Mouse (Mus musculus): ENCODE data around the gene Cdyl.

Gene Cdyl

DNA sequence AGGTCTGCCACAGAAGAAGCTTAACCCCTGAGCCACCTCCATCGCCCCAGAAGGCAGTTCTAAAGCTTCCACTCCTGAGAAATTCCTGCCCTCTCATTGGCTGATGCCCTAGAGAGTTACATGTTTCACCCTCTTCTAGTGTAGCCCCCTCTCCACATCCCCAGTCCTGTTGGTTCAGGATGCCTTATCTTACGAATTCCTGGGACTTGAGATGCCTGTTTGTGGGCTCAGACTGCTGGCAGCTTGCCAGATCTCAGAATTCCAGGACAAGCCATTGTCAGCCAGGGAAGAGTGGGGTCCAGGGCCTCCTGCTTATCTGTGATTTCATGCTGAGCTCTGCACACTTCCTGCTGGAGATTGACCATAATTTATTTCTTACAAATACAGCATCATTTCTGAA, 106.2 kb downstream of the Cdyl start:
- DNase-seq: no peak

DNA sequence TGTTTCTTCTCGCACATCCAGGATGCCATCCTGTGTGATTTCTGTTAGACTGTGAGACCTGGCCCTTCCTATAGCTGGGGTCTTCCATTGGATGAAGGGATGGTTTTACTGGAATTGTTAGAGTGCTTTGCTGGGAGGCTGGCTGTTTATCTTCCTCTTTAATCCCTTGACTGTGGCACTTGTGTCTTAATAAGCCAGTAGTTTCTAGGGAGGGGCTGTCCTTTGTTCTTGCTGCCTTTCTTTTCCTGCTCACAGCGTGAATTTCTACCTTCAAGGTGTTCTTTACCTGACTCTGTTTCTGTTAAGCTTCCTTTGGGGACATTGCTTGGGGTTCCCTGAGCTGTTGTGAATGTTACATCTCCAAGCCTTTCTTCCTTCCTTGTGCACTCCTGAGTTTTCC, 110.0 kb downstream of the Cdyl start:
- DNase-seq: no peak

DNA sequence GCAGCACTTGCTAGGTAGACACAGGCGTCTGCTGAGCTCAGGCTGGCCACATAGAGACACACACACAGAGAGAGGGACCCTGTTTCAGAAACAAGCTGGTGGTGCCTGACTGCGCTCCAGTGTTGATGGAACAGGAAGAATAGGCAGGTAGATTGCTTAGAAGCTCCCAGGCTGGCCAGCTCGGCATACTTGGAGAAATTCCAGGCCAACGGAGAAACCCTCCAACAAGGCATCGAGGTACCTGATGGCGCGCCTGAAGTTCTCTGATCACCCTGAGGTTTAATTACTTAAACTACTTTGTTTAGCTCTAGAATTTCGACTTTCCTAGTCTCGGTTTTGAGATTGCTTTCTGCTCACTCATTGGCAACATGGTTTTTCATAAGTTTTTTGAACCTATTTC, 110.8 kb downstream of the Cdyl start:
- peak; percentile 74 for DNase-seq

DNA sequence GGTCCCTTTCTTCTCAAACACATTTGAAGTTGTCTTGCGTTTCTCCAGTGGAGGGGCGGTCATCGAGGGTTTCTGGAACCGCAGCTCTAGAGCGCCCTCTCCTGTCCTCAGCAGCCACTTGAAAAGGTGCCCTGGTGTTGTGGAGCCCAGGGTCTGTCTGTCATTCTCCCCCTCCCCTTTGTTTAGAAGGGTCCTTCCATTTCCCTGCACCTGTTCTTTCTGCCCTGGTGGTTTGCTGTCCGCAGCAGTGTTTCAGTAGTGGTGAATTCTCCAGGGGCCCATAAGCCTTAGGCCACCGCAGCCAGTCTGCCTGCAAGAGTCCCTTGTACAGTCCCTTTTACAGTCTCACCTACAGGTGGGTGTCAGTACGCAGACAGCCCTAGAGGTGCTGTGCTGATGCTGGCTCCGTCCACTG, 112.3 kb downstream of the Cdyl start:
- DNase-seq: no peak

DNA sequence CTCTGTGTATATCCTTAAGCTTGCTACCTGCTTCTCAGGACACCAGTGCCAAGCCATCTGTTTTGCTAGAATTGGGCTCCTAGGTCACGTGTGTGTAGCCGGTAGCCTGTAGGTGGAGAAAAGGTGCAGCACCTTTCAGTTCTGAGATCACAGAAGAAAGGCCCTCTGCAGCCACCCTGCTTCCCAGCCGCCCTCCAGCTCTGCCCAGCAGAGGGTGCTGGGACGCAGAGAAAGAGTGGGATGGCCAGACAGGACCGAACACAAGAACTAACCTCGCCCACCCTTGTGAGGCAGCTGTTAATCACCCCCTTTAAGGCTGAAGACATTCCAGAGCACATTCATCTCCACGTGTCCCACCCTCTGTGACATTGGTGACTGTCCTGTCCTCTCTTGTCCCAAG, 114.1 kb downstream of the Cdyl start:
- DNase-seq: no peak

DNA sequence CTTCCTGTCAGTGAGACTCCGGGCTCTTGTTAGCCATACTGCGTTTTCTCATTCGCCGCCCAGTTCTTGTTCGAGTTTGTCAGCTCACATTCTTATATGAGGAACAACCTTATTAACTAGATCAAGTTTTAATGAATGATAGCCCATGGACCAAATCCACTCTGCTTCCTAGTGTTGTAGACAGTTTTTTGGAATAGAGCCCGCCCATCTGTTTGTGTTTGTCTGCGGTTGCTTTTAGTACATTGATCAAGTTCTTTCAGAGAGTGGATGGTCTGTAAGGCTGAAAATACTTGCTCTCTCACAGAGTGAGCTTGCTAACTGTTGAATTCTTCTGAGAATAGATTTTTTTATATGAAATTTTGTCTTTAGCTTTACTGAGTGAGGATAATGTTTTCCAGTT, 116.5 kb downstream of the Cdyl start:
- DNase-seq: no peak

DNA sequence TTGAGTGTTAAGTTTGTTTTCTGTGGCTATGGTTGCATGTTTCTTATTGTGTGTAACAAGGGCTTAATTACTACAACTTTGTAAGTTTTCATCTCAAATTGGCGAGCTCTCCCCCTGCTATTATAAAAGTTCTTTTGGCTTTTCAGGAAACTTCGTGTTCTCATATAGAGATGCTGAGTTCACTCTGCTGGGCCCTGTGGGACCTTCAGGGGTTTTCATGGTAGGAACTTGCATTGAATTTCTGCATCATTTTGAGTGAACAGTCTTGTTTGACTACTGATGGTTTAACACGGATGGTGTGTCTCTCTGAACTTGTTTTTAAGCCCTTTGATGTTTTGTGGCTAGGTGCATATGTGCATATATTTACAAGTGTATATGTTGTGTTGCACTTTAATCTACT, 121.1 kb downstream of the Cdyl start:
- no peak for DNase-seq

DNA sequence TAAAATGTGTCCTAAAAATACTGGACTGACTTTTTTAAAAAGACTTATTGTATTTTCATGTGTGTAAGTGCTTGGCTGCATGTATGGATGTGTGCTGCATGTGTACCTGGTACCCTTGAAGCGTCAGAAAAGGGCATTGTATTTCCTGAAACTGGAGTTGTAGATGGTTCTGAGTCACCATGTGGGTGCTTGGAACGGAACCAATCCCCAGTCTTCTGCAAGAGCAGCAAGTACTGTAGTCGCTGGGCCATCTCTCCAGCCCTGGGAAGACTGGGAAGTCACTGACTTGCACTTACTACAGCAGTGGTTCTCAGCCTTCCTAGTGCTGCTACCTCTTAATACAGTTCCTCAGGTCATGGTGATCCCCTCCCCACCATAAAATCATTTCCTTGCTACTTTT, 122.1 kb downstream of the Cdyl start:
- no peak for DNase-seq

DNA sequence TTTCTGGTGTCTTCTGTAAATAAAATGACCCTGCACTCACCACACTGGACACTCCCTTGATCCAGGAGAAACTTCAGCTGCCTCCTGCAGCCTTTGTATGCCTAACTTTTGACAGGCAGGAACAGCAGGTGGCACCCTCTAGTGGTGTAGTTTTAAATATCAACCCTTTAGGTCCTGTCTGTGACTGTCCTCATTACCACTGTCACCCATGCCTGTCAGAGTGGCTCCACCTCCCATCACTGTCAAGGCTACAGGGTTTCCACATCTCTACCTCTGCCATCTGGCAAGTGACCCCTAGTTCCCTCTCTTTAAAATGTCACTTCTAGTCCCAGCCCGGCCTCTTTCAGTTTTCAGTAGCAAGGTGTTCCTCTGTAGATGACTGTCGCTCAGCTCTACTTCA, 123.3 kb downstream of the Cdyl start:
- DNase-seq: peak; percentile 92

DNA sequence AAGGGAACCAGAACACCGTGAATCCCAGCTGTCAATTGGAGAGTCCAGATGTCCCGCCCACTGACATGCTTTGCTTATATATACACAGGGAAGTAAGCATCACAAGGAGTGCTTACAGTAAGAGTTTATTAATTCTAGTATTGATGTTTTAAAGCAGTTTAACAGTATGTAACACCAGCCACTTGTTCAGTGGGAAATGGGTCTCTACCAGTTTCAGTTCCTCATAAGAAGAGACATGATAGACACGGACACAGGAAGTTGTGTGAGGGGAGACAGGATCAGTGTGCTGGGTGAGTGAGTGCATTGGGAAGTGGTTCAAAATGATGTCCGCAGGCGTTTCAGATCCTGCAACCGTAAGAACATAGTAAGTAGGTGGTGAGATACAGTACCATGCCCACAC, 123.9 kb downstream of the Cdyl start:
- peak; percentile 93 for DNase-seq

DNA sequence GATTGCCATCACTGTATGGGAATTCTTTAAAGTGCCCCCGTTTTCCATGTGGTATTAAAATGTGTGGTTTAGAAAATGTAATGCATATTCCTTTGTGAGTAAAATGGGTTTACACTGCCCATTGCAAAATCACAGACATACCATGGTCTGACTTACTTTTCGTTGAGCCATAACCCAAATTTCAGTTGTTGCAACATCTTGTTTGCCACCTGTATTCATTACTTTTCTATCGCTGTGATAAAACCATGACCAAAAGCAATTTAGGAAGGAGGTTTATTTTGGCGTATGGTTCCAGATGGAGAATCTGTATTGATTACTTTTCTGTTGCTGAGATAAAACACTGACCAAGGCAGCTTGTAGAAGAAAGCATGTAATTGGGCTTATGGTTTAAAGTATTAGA, 124.6 kb downstream of the Cdyl start:
- no peak for DNase-seq

DNA sequence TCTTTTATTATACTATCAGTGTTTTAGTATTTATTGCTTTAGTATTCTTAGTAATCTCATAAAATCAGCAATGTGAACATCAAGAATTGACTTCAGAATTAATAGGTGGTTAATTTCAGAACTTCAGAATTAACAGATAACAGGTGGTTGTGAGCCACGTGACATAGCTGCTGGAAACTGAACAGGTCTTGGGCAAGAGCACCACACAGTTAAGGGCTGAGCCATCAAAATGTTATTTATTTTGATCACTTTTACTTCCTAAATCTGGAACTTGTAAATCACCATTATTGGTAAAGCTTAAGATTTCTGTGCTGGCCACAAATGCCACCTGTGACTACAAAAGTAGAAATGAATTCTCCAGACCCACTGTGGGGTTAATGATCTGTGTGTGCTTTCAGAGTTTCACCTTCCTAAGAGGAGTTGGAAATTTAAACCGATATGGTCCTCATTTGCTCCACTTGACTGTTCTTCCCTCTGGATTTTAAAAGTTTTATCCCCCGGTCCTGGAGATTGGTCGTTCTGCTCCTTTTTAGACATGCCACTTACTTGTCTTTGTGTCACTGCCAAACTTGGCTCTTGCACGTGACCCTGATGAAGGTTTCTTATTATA, 125.8 kb downstream of the Cdyl start:
- no peak for DNase-seq

DNA sequence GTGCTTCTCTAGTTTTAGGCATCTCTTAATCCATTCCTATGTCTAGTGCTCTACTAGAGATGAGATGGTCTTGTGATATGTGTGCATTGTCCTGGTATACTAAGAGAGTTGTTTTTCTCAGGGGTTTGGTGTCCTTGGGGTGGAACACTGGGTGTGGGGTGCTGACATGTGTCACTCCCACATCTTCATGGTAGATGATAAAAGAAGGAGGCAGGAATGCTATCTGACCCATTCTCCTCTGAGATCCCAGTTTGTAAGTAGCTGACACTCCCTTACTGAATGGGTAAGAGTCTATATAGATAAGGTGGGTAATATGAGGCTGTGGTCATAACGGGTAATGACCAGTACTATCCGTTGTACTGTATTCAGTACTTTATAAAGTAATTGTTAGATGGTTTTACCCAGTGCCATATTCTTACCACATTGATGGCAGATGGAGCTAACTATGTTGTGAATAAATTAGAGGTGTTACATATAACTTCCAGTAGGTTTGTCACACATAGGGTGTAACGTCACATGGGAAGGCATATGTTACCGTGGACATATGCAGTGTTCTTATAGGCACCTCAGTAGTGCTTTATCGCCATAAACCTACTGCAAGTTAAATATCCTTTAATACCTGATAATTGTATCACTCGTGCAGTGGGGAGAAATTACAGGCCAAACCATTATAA, 127.2 kb downstream of the Cdyl start:
- no peak for DNase-seq

DNA sequence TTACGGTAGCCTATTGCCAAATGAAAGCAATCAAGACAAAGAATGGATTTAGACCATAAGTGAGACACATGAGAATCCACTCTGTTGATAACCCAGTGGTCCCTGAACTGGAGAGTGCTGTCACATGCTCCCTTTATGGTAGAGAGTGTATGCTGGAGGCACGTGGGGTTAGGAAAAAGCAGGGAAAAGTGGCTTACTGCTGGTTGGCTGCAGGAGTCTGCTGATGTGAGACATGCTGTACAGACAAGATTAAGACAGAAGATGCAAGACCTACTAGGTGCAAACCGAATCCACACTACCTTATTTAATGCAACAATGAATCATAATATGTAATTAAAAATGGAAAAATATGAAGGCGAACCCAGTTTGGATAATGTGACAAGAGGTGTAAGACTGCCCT, 129.9 kb downstream of the Cdyl start:
- peak; percentile 64 for DNase-seq

DNA sequence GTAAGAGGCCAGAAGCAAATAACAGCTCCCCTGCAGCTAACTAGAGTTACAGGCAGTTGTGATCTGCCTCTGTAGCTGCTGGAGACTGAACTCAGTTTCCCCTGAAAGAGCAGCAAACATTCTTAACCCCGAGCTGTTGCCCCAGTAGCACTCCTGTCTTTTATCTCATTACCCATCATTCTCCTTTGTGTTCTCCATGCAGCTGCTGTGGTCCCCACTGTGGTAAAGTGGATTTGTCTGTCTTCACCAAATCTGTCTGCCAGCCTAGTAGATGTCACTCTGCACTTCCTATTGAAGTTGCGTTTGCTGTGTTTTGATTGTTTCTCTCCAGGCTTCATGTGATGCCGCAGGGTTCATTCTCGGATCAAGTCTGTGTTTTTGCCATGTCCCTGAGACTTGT, 130.8 kb downstream of the Cdyl start:
- peak; percentile 33 for DNase-seq

DNA sequence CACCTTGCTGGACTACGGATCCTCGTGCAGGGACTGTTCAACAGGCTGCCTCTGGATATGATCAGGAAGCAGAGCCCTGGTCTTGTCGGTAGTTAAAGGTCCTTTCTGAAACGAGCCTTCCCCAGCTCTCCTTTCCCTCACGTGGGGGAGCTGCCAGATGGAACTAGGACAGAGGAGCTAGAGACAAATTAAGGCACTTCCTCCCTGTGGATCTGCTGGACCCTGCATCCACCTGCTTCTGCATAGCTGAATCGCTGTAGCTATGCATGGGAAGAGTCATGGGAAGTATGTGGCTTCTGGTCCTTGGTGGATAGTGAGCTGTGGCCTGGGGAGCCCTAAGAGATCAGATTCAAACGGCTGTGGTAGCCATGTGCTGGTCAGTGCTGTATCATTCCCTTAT, 134.7 kb downstream of the Cdyl start:
- DNase-seq: peak; percentile 56

DNA sequence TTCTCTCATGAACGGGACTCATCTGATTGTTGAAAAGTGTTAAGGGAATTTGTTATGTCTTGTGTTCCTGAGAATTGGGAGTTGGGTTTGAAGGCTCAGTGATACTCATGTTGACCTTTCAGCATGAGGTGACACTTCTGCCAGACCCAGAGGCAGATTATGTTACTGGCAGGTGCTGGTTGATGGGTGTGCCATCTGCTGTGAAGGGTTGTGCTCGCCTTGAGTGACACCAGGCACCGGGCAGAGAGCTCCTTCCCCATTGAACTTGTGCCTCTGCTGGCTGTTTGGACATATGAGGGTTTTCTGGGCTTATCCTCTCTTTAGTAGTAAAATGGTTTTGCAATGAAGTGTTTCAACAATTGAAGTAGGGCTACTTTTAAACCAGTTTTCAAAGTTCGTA, 135.1 kb downstream of the Cdyl start:
- DNase-seq: peak; percentile 81

DNA sequence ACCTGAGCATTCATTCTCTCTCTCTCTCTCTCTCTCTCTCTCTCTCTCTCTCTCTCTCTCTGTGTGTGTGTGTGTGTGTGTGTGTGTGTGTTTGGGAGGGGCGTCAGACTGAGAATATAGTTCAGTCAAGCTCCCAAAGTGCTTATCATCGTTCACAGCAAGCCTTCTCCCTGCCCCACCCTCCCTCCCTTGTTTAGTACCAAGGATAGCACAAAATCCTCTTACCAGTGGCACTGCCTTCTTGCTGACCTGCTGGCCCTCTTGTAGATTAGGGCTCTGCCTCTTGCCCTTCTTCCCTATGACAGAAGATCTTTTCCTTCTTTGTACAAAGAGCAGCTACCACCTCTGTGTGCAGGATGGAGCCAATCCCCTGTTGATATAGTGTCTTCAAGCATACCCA, 136.3 kb downstream of the Cdyl start:
- DNase-seq: peak; percentile 29

DNA sequence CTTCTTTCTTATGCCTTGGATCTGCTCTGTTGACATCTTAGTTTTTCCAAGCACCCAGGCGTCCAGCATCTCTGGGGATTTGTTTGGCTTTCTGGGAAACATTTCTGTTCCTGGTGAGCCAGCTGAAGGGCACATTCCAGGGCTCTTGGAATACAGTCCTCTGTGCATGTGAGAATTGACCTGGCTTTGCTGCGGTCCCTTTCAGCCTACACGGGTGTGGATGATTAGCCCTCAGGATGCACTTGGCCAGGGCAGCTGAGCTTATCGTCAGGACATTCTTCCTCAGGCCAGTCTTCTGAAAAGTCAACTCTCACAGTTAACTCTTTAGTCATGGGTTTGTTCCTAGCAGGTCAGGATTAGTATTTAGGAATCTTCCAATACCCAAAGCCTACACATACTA, 136.7 kb downstream of the Cdyl start:
- DNase-seq: peak; percentile 90

DNA sequence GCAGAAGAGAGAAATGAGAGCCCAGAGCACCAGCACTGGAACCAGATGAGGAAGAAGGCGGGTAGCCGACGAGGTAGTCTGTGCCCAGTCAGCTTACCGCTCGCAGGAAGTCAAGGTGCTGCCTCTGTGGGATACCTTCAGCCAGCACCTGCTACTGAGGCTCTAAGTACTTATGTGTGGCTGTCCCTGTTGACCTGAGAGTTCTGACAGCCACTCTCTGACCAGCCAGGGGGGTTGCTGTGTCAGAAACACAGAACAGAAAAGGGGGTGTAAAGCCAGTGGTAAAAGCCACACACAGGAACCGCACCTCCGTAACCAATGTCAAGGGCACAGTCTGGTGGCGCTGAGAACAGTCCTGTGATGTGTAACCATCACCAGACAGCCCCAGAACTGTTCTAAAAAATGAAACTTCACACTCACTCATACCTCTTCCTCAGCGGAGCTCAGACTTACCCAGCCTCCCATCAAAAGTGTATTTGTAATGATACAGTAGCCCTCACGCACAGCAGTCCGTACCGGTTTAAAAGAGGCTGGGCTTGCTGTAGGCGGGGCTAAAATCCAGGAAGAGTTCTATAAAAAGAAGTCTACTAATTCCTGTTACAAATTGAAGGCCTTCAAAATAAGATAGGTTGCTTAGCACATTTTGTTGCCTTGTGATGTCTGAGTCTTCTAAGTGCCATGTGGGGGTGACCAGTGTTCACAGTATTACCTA, 138.3 kb downstream of the Cdyl start:
- peak; percentile 84 for DNase-seq

DNA sequence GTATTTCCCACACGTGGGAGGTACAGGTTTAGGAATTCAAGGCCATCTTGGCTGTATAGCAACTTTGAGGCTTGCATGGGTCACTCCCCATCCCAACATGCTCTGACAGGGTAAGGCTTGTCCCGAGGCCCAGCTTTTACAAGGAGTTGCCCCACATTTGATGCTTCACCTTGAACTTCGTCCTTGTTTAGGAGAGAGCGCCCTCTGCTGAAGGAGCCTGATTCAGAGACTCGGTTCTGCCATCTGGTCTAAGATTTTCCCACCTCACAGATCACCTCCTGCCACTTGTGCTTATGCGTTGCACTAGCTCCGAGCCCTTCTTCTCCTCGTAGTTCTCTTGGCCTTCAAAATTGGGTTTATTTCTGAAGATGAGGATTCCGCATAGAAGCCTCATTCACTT, 139.0 kb downstream of the Cdyl start:
- DNase-seq: no peak

DNA sequence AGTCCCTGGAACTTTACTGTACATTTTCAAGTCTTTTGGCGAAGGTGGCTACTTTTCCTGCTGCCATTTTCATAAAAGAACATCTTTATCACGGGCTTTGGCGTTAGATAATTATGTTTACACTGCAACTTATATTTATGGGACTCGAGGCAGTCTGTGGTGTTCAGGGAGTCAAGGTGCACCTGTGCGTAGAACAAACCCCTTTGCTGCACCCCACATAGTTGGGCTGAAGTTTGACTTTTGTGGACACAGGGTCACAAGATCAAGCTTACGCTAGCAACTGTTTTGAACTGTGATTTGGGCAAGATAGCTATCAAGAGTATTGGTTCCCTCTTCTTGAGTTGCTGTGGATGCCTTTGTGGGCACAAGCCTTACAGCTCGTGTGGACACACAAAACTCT, 140.6 kb downstream of the Cdyl start:
- DNase-seq: no peak

DNA sequence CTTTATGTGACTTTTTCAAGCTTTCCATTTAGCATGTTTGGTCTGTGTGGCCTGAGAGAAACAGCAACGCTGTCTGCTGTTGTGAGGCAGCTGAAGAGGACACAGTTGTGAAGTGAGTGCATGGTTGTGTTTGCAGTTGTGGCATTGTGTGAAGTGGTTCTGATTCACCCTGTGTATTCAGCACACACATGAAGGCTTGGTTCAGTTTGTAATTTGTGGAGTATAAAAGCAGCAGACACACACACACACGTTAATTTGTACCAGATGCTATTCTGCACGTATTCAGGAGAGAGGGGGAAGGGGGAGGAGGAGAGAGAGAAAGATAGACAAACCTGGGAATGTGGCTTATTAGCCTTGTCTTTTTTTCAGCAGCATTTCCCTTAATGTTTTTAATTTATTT, 146.1 kb downstream of the Cdyl start:
- no peak for DNase-seq

DNA sequence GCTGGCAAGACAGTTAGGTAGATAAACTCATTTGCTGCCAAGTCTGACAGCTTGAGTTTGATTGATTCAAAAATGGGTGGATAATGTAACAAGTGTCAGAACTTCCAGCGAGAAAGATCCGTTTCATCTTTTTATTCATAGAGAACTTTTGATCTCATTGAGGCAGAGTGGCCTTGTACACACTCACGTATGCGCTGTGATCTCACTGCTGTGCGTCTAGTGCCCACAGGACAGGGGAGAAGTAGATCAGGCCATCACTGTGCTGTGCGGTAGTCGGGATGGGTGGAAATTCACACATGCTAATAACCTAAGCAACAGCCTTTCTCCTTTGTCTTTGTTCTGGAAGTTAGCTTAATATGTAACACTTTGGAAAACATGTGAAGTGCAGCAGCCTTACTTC, 146.5 kb downstream of the Cdyl start:
- no peak for DNase-seq

DNA sequence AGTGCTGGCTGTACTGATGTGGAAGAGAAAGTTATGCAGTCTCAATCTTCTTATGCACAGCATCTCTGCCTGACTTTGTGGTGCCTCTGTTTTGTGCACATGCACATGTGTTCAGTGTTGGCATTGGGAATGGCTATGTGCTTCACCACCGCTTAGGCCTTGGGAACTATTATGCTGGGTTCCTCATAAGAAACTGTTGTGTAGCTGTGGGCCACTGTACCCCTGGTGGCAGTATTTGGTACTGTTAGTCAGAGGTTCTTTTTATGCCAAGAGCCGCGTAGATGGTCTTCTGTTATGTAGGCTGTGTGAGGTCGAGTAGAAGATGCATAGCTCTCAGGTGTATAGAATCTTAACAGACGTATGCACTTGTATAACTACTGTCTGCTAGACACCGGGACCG, 147.4 kb downstream of the Cdyl start:
- DNase-seq: no peak

Measured in heart, adult 11 months (tissue).